Mouse (Mus musculus): ENCODE results near the gene Zfp937. TPM values are rescaled to one million over a fixed set of nuclear protein-coding genes. Genes with fewer than 3 reads are reported as not detected.
"Not testable (repeated sequence)": the region's sequence is repeated elsewhere in the genome, so short reads cannot be mapped to it uniquely, and the experiment has no call there.

Gene Zfp937
- polyA plus RNA-seq (2017; shearing (Covaris generic)), result 10 to 100 TPM; 10.9 to 18.2 (median 17.3) TPM

- ATAC-seq, result peak; percentile 98
These were observed at the start of gene Zfp937 for GRCm38 (mm10) chr2:150217600-150218362. Gene Zfp937, plus strand, starts transcription at chr2:150218073.

GRCm38 (mm10) chr2:150173833-150174232 lies 44.0 kb upstream of the Zfp937 start:
- no peak for ATAC-seq

GRCm38 (mm10) chr2:150179579-150179978 lies 38.3 kb upstream of the Zfp937 start, which contains the start of gene Gm10770:
Gene Gm10770, minus strand, starts transcription at chr2:150179679.
- not testable (repeated sequence) for ATAC-seq

GRCm38 (mm10) chr2:150181046-150181445 lies 36.8 kb upstream of the Zfp937 start:
- not testable (repeated sequence) for ATAC-seq

- peak; percentile 68 for ATAC-seq
These were observed 36.3 kb upstream of the Zfp937 start, which contains the start of gene Gm14139 for GRCm38 (mm10) chr2:150181570-150181999. Gene Gm14139, plus strand, starts transcription at chr2:150181755.

- ATAC-seq, result peak; percentile 22
These were observed 471 bp downstream of the Zfp937 start for GRCm38 (mm10) chr2:150218363-150218725.

- ATAC-seq, result not testable (repeated sequence)
These were observed 5.4 kb downstream of the Zfp937 start for GRCm38 (mm10) chr2:150223263-150223662.

GRCm38 (mm10) chr2:150243211-150243610 lies 25.3 kb downstream of the Zfp937 start:
- ATAC-seq, result no peak

GRCm38 (mm10) chr2:150255491-150255890 lies 37.6 kb downstream of the Zfp937 start, which contains the start of gene Gm21994:
Gene Gm21994, minus strand, starts transcription at chr2:150255591.
- not testable (repeated sequence) for ATAC-seq

- not testable (repeated sequence) for ATAC-seq
These were observed 39.0 kb downstream of the Zfp937 start for GRCm38 (mm10) chr2:150256861-150257260.

- peak; percentile 52 for ATAC-seq
These were observed 39.4 kb downstream of the Zfp937 start, which contains the start of gene Gm14124 for GRCm38 (mm10) chr2:150257291-150257690. Gene Gm14124, plus strand, starts transcription at chr2:150257517.

Other genes starting within 250 kb of the Zfp937 start
- gene Zfp120, start 81.4 kb upstream of the Zfp937 start, polyA plus RNA-seq (2017; shearing (Covaris generic)), result 10 to 100 TPM; 35.5 to 53.2 (median 42.1) TPM
- gene Gm10770, start 38.4 kb upstream of the Zfp937 start, polyA plus RNA-seq (2017; shearing (Covaris generic)), result not detected
- 1 to 10 TPM in 2 of 3 experiments, under 1 TPM in 1; 0.59 to 1.5 (median 1.2) TPM for gene Gm14139, start 36.3 kb upstream of the Zfp937 start, polyA plus RNA-seq (2017; shearing (Covaris generic))
- gene Gm21994, start 37.5 kb downstream of the Zfp937 start, polyA plus RNA-seq (2017; shearing (Covaris generic)), result 10 to 100 TPM in 2 of 3 experiments, 1 to 10 TPM in 1; 9.2 to 25.1 (median 16.7) TPM
- gene Gm14124, start 39.4 kb downstream of the Zfp937 start, polyA plus RNA-seq (2017; shearing (Covaris generic)), result under 1 TPM in 1 of 3 experiments, not detected in 2; 0.13 TPM
- 10 to 100 TPM in 1 of 3 experiments, 1 to 10 TPM in 1, not detected in 1; 6.4 to 21.2 TPM for gene Gm10130, start 105.6 kb downstream of the Zfp937 start, polyA plus RNA-seq (2017; shearing (Covaris generic))
- 10 to 100 TPM in 1 of 3 experiments, 1 to 10 TPM in 2; 7.1 to 15.9 (median 9.0) TPM for gene 3300002I08Rik, start 144.7 kb downstream of the Zfp937 start, polyA plus RNA-seq (2017; shearing (Covaris generic))
- gene Zfp442, start 233.4 kb downstream of the Zfp937 start, polyA plus RNA-seq (2017; shearing (Covaris generic)), result 10 to 100 TPM in 1 of 3 experiments, 1 to 10 TPM in 2; 8.1 to 16.4 (median 9.3) TPM